Mouse (Mus musculus) MEL (cell line): ENCODE measurements around the gene Clint1. TPM values are rescaled to one million over a fixed set of nuclear protein-coding genes. Genes with fewer than 3 reads are reported as not detected.

Experiments
- DNase-seq: peaks from one replicate; pipeline ENCODE4 v3.0.0; 2011; ENCODE audit warnings: low read depth, low spot score
- H3K27ac ChIP-seq: 2 replicates; pipeline ENCODE4 v1.5.1; 2012; ENCODE audit warnings: low read depth, mild to moderate bottlenecking, control low read depth, low read length, moderate library complexity; ENCODE audit not compliant: control insufficient read depth
- H3K27me3 ChIP-seq, 2 experiments: fragments of 150-350 bp in 1 of 2; sonication (generic) in 1 of 2; 2 replicates each; pipeline ENCODE4 v1.6.1; 2012; ENCODE audit warnings: low read length in 2 of 2, mild to moderate bottlenecking in 2 of 2, improper control_type of control experiment in 1 of 2, moderate library complexity in 1 of 2; ENCODE audit not compliant: insufficient read depth in 2 of 2, control insufficient read depth in 1 of 2
- H3K36me3 ChIP-seq, 2 experiments: 2 replicates each; pipeline ENCODE4 v1.6.1; 2012 to 2014; ENCODE audit warnings: low read length in 2 of 2, improper control_type of control experiment in 1 of 2, inconsistent platforms in 1 of 2, mild to moderate bottlenecking in 1 of 2; ENCODE audit not compliant: insufficient read depth in 2 of 2, control insufficient read depth in 1 of 2
- H3K4me1 ChIP-seq, 2 experiments: fragments of 150-350 bp in 1 of 2; sonication (generic) in 1 of 2; 2 replicates each; pipeline ENCODE4 v1.6.1; 2012; ENCODE audit warnings: low read length in 2 of 2, improper control_type of control experiment in 1 of 2, mild to moderate bottlenecking in 1 of 2; ENCODE audit not compliant: insufficient read depth in 2 of 2, control insufficient read depth in 1 of 2
- H3K4me3 ChIP-seq, 2 experiments: fragments of 150-350 bp in 1 of 2; sonication (generic) in 1 of 2; 2 replicates each; pipeline ENCODE4 v1.5.1; 2012; ENCODE audit warnings: low read depth in 2 of 2, low read length in 2 of 2, mild to moderate bottlenecking in 2 of 2, moderate library complexity in 2 of 2, control low read depth in 1 of 2, improper control_type of control experiment in 1 of 2; ENCODE audit not compliant: control insufficient read depth in 1 of 2, insufficient read depth in 1 of 2
- H3K79me2 ChIP-seq: 2 replicates; pipeline ENCODE4 v1.6.1; 2012; ENCODE audit warnings: mild to moderate bottlenecking, low read length, moderate library complexity; ENCODE audit not compliant: control insufficient read depth, poor library complexity, insufficient read depth
- H3K9ac ChIP-seq: 2 replicates; pipeline ENCODE4 v1.6.1; 2012; ENCODE audit warnings: low read depth, mild to moderate bottlenecking, control low read depth, low read length, moderate library complexity; ENCODE audit not compliant: control insufficient read depth, poor library complexity, severe bottlenecking
- H3K9me3 ChIP-seq: fragments of 150-350 bp; sonication (generic); replicated peaks from 2 replicates; pipeline ENCODE4 v1.6.1; 2012; ENCODE audit warnings: mild to moderate bottlenecking, low read length, improper control_type of control experiment, moderate library complexity; ENCODE audit not compliant: insufficient read depth
- ELF1 ChIP-seq: IDR thresholded peaks from 2 replicates; pipeline ENCODE4 v1.6.1; 2014; ENCODE audit warnings: low read depth, mild to moderate bottlenecking, inconsistent platforms, low read length, improper control_type of control experiment, moderate library complexity
- EP300 ChIP-seq, 2 experiments: IDR thresholded peaks; 2 replicates each; pipeline ENCODE4 v1.6.1; 2011; ENCODE audit warnings: improper control_type of control experiment in 2 of 2, low read length in 2 of 2, low read depth in 1 of 2, mild to moderate bottlenecking in 1 of 2
- ETS1 ChIP-seq: IDR thresholded peaks from 2 replicates; pipeline ENCODE4 v1.6.1; 2012; ENCODE audit warnings: low read depth, mild to moderate bottlenecking, inconsistent platforms, low read length, improper control_type of control experiment, moderate library complexity
- JUND ChIP-seq: IDR thresholded peaks from 2 replicates; pipeline ENCODE4 v1.6.1; 2011; ENCODE audit warnings: low read depth, mild to moderate bottlenecking, improper control_type of control experiment, low read length
- KAT2A ChIP-seq: conservative IDR thresholded peaks from 2 replicates; pipeline ENCODE4 v1.6.1; 2012; ENCODE audit warnings: low read depth, low read length, improper control_type of control experiment, inconsistent platforms
- MAFK ChIP-seq: IDR thresholded peaks from 2 replicates; pipeline ENCODE4 v1.6.1; 2011; ENCODE audit warnings: low read depth, mild to moderate bottlenecking, low read length, improper control_type of control experiment, borderline replicate concordance
- MAX ChIP-seq: IDR thresholded peaks from 2 replicates; pipeline ENCODE4 v1.6.1; 2011; ENCODE audit warnings: low read length, improper control_type of control experiment
- MAZ ChIP-seq: IDR thresholded peaks from 2 replicates; pipeline ENCODE4 v1.6.1; 2012; ENCODE audit warnings: low read depth, mild to moderate bottlenecking, inconsistent platforms, low read length, improper control_type of control experiment
- MEF2A ChIP-seq: IDR thresholded peaks from 2 replicates; pipeline ENCODE4 v1.6.1; 2014; ENCODE audit warnings: low read depth, mild to moderate bottlenecking, inconsistent platforms, low read length, improper control_type of control experiment; ENCODE audit not compliant: poor library complexity, insufficient replicate concordance, severe bottlenecking; ENCODE audit errors: extremely low read depth
- MYB ChIP-seq: IDR thresholded peaks from 2 replicates; pipeline ENCODE4 v1.6.1; 2011; ENCODE audit warnings: mild to moderate bottlenecking, low read depth, low read length, improper control_type of control experiment
- MYC ChIP-seq: IDR thresholded peaks from 2 replicates; pipeline ENCODE4 v1.6.1; 2011; ENCODE audit warnings: low read depth, mild to moderate bottlenecking, low read length, improper control_type of control experiment, moderate library complexity
- NRF1 ChIP-seq: IDR thresholded peaks from 2 replicates; pipeline ENCODE4 v1.6.1; 2014; ENCODE audit warnings: low read depth, mild to moderate bottlenecking, inconsistent platforms, low read length, improper control_type of control experiment, moderate library complexity; ENCODE audit not compliant: poor library complexity, insufficient read depth, severe bottlenecking
- POLR2A ChIP-seq, 2 experiments: IDR thresholded peaks; 2 replicates each; pipeline ENCODE4 v1.6.1; 2011 to 2012; ENCODE audit warnings: low read length in 2 of 2, mild to moderate bottlenecking in 2 of 2, control low read depth in 1 of 2, improper control_type of control experiment in 1 of 2, low read depth in 1 of 2, moderate library complexity in 1 of 2; ENCODE audit not compliant: control insufficient read depth in 1 of 2, insufficient read depth in 1 of 2, poor library complexity in 1 of 2
- POLR2AphosphoS5 ChIP-seq: IDR thresholded peaks from 2 replicates; pipeline ENCODE4 v1.6.1; 2012; ENCODE audit warnings: low read depth, borderline replicate concordance, mild to moderate bottlenecking, inconsistent platforms, low read length, moderate library complexity, mixed read lengths
- TBP ChIP-seq: IDR thresholded peaks from 2 replicates; pipeline ENCODE4 v1.8.0; 2011; ENCODE audit warnings: low read depth, low read length, improper control_type of control experiment
- UBTF ChIP-seq: IDR thresholded peaks from 2 replicates; pipeline ENCODE4 v1.6.1; 2012; ENCODE audit warnings: low read depth, mild to moderate bottlenecking, inconsistent platforms, low read length, improper control_type of control experiment, moderate library complexity, borderline replicate concordance; ENCODE audit not compliant: insufficient read depth
- USF2 ChIP-seq, 2 experiments: IDR thresholded peaks; 2 replicates each; pipeline ENCODE4 v1.6.1; 2011 to 2012; ENCODE audit warnings: improper control_type of control experiment in 2 of 2, low read length in 2 of 2, borderline replicate concordance in 1 of 2, inconsistent platforms in 1 of 2, low read depth in 1 of 2, mild to moderate bottlenecking in 1 of 2; ENCODE audit not compliant: insufficient read depth in 1 of 2
- ZKSCAN1 ChIP-seq: IDR thresholded peaks from 2 replicates; pipeline ENCODE4 v1.6.1; 2012; ENCODE audit warnings: low read depth, mild to moderate bottlenecking, inconsistent platforms, low read length, improper control_type of control experiment, moderate library complexity
- ZMIZ1 ChIP-seq: IDR thresholded peaks from 2 replicates; pipeline ENCODE4 v1.6.1; 2012; ENCODE audit warnings: low read depth, mild to moderate bottlenecking, inconsistent platforms, low read length, improper control_type of control experiment, moderate library complexity
- ZNF384 ChIP-seq: IDR thresholded peaks from 2 replicates; pipeline ENCODE4 v1.6.1; 2012; ENCODE audit warnings: low read depth, mild to moderate bottlenecking, inconsistent platforms, low read length, improper control_type of control experiment
- polyA plus RNA-seq, 2 experiments: library from polyadenylated mRNA; stranded (reverse) in 1 of 2; unstranded in 1 of 2; fragments of >175 nt in 1 of 2; fragments of >200 nt in 1 of 2; gene quantifications; 2 replicates each; pipeline versions ENCODE4 v1.2.1 to v1.2.4; 2012; ENCODE audit warnings: low replicate concordance in 2 of 2, low read depth in 1 of 2; ENCODE audit not compliant: insufficient read length in 2 of 2, insufficient read depth in 1 of 2, missing spikeins in 1 of 2
- total RNA-seq: library from RNA; depleted of rRNA; stranded (reverse); fragments of 300-350 nt; gene quantifications from 2 replicates; pipeline ENCODE4 v1.2.3, GENCODE M21; 2012

The Clint1 gene
- total and polyA plus RNA-seq, 3 experiments, result 58.5 to 184 (median 102) TPM

GRCm38 (mm10) chr11:45830743-45831310 lies 21.0 kb upstream of the Clint1 start:
- no peak for DNase-seq
- H3K27ac ChIP-seq, result no peak overlapping the region
- peaks cover 12 to 13% of the 10 kb centered on the region in 2 experiments for H3K4me1 ChIP-seq
- no peak overlapping the region for H3K4me3 ChIP-seq
- no peaks in the 10 kb centered on the region for H3K9me3 ChIP-seq
- TF ChIP-seq KAT2A (no peak), TBP (no peak), MYC (no peak), UBTF (no peak), JUND (no peak), NRF1 (no peak), MYB (no peak), ZKSCAN1 (no peak), MAZ (no peak), EP300 (IDR thresholded peaks at IDR 0.05; ENCODE audit: low read depth in 1 of 2, low read length in 2 of 2) (no peak), USF2 (IDR thresholded peaks at IDR 0.05; ENCODE audit: borderline replicate concordance in 1 of 2, insufficient read depth in 1 of 2, low read depth in 1 of 2, low read length in 2 of 2) (no peak), ZNF384 (no peak), MEF2A (no peak), ZMIZ1 (no peak), MAX (no peak), POLR2AphosphoS5 (no peak), ETS1 (no peak), POLR2A (IDR thresholded peaks at IDR 0.05; ENCODE audit: control insufficient read depth in 1 of 2, insufficient read depth in 1 of 2, low read depth in 1 of 2, low read length in 2 of 2, poor library complexity in 1 of 2) (no peak), MAFK (no peak), ELF1 (no peak)
- H3K9ac ChIP-seq, result no peak overlapping the region
- H3K36me3 ChIP-seq, result peaks cover 0 to 5% of the 10 kb centered on the region in 2 experiments; a peak in 2 of 4 replicates
- no peaks in the 10 kb centered on the region for H3K79me2 ChIP-seq
- H3K27me3 ChIP-seq, result no peaks in the 10 kb centered on the region
